Mouse (Mus musculus) NIH3T3 (cell line): ENCODE data around the gene Cryaa.
A peak's percentile ranks its signal among the peaks of the same experiment; 100 is the strongest.
"Not testable (repeated sequence)": the region's sequence is repeated elsewhere in the genome, so short reads cannot be mapped to it uniquely, and the experiment has no call there.

Source experiments
- DNase-seq: peaks from one replicate; pipeline ENCODE4 v3.0.0-alpha.2; 2012; ENCODE audit warnings: low read depth

Cryaa gene

GRCm38 (mm10) chr17:31660661-31661250, 16.9 kb upstream of the Cryaa start:
- no peak for DNase-seq

- DNase-seq: peak; percentile 39
Observed at GRCm38 (mm10) chr17:31662855-31663254, 14.8 kb upstream of the Cryaa start.

GRCm38 (mm10) chr17:31664760-31665159, 12.8 kb upstream of the Cryaa start:
- DNase-seq: peak; percentile 92

GRCm38 (mm10) chr17:31668306-31668705, 9.3 kb upstream of the Cryaa start:
- DNase-seq: no peak

DNA sequence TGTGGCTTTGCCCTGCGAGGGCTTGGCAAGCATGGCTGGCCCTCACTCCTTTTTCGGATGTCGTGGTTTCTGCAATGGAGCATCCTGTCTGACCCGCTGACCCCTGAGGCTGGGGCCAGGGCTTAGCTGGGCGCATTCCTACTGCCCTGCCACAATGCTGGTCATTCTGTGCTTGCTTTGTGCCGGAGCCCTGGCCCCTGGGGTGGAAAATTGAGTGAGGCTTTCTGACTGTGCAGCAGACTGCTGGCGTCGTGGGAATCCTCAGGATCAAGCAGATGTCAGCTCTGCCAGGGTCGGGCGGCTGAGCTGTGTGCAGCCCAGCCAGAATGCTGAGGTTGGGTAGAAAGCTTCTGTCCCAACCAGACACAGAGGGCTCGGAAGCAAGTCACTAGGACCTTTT, 7.4 kb upstream of the Cryaa start:
- no peak for DNase-seq

GRCm38 (mm10) chr17:31671698-31672097, 5.9 kb upstream of the Cryaa start:
- DNase-seq: no peak

DNA sequence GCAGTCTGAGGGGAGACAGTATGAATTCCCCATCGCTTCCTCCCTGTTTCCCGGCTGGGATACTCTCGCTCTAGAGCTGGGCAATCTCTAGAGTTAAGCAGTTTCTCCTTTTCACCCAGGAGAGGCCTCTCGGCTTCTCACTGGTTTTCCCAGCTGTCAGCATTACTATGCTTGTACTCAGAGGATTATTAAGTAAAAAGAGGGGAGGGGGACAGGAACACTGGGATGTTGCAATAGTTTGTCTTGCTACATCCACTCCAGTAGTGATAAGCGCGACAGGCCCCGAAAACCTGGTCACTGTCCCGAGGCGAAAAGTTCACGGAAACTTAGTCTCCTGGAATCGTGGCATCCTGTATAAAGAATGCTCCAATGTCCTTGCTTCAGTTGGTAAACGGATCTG, 5.3 kb upstream of the Cryaa start:
- no peak for DNase-seq

DNA sequence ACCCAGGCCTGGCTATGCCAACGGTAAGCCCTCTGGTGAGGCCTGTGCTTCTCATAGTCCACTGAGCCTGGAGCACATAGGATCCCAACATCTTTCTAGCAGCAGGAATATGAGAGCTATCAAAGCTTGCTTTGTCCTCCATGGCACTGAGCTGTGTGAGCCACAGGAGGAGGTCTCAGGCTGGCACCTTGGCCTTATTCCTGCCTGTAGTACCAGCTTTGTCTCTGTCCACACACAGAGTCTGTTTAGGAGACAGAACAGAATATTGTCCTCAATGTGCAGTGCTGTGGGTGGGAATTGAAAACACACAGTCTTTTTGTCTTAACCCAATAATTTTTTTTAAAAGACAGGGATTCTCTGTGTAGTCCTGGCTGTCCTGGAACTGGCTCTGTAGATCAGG, 3.2 kb upstream of the Cryaa start:
- no peak for DNase-seq

GRCm38 (mm10) chr17:31680450-31680849, 2.8 kb downstream of the Cryaa start:
- DNase-seq: no peak

DNA sequence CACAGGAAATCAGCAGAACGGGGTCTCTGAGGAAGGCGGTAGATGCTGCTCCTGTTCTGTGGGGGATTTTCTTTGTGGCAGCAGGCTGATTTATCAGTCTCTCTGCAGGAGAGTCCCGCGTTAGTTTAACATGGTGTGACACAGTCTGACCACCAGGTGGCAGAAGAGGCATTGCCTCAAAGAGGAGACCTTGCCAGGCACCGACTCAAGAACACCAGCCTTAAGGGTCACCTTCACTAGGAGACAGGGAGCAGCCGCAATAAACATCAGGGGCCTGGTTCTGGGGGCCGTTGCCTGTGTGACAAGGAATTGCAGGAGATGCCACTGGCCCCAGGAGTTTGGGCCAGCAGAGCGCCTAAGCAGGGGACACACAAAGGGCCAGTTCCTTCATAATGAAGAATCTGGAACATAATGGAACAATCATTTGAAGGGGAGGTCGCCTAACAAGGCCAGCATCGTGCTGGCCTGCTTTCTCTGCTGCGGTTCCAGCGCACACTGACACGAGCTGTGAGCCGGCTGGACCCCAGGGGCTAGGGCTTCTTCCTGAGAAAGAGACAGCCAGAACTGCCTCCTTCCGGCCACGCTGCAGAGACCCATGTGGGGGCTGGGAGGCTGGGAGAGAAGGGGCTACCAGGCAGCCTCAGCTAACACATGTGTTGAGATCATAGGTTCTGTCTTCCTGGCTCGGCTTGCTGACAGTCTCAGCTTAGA, 8.1 kb downstream of the Cryaa start:
- DNase-seq: peak; percentile 95

GRCm38 (mm10) chr17:31686225-31686564, 8.6 kb downstream of the Cryaa start:
- DNase-seq: peak; percentile 75

DNA sequence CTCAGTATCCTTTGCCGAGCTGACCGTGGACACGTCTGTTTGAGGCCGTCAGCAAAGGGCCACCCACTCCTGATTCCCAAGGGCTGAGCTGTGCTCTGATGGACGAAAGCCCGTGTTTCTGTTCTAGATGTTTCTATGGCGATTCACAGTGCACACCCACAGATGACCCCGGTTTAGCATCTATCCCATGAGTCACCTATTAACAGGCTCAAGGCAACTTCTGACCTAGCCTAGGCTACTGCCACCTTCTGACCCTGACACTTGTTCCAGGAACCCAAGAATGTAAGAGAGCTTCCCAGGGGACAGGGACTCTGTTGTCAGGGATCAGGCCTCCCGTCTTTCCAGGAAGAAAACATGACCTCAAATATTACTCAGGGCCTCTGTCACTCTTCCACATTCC, 10.5 kb downstream of the Cryaa start:
- DNase-seq: peak; percentile 51

DNA sequence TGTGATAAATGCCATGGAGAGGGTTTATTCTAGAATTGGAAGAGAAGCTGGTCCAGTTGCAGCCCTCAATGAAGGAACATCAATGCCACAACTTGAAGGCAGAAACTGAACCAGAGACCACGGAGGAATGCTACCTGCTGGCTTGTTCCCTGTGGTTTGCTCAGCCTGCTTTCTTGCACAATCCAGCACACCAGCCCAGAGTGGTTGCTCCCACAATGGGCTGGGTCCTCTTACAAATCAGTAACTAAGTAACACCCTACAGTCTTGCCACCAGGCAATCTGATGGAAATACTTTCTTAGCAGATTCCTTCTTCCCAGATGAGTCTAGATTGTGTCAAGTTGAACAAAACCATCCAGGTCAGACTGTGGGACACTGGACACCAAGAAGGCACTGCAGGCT, 12.0 kb downstream of the Cryaa start:
- DNase-seq: peak; percentile 30

- no peak for DNase-seq
Observed at GRCm38 (mm10) chr17:31692918-31693317, 15.3 kb downstream of the Cryaa start.

DNA sequence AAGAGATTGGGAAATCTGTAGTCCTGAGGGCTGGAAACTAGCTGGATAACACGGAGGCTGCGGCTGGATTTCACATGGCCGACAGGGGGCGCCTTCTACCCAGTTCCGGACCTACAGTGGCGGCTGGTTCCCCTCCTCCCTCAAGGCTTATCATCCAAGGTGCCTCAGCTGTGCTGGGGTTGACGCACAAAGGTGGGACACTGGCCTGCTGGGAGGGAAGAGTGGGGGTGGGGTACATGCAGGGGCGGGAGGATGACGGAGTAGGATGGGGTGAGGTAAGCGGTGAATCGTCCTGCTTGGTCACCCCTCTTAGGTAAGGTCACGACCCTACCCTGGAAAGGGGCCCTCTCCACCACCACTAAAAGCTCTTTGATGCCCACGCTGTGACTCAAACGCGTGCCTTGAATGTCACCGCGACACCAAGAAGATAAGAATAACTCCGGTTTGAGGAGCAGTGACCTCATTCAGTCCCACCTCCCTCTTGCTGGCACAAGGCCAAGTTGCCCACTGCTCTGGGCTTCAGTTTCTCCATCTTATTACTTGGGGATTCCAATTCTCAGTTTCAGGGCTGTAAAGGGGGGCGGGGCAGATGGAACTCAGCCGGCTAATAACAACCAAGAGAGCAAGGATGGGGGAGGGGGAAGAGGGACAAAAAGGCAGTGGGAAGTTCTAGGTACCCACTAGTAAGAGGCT, 15.9 kb downstream of the Cryaa start:
- peak; percentile 71 for DNase-seq

- no peak for DNase-seq
Observed at GRCm38 (mm10) chr17:31694023-31694376, 16.4 kb downstream of the Cryaa start.

- no peak for DNase-seq
Observed at GRCm38 (mm10) chr17:31694949-31695348, 17.3 kb downstream of the Cryaa start.

GRCm38 (mm10) chr17:31695356-31695755, 17.7 kb downstream of the Cryaa start:
- DNase-seq: not testable (repeated sequence)

GRCm38 (mm10) chr17:31698347-31698746, 20.7 kb downstream of the Cryaa start:
- no peak for DNase-seq

- peak; percentile 86 for DNase-seq
Observed at GRCm38 (mm10) chr17:31703276-31703980, 25.8 kb downstream of the Cryaa start.

DNA sequence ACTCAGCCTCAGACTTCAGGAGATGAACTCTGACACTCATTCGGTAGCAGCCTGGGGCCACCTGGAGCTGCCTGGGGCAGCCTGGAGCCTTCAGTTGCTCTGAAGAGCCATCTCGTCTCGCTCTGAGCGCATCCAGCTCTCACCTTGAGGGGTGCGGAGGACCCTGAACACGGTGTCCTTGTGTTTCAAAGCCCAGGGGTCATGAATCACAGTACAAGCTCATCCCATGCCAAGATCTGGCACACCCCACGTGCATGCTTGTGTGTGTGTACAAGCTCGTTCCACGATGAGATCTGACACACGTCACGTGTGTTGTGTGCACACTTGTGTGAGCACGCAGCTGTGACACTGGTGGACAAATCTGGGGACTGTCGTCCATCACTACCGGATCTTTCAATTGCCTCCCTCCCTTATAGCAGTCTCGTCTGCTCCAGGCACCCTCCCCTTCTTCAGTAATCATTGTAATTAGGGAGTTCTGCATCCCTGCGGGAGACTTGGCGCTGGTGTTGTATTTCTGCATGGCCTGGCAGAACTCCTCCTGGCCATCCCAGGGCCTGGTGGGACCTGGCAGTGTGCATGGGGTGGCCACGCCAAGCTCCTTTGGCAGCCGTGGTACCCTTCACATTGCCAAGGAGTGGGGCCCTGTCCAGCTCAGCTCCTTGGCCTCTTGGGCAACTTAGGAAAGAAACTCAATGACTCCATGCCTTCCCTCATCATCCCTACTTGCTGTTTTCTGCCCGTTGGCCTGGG, 27.8 kb downstream of the Cryaa start:
- DNase-seq: peak; percentile 41

DNA sequence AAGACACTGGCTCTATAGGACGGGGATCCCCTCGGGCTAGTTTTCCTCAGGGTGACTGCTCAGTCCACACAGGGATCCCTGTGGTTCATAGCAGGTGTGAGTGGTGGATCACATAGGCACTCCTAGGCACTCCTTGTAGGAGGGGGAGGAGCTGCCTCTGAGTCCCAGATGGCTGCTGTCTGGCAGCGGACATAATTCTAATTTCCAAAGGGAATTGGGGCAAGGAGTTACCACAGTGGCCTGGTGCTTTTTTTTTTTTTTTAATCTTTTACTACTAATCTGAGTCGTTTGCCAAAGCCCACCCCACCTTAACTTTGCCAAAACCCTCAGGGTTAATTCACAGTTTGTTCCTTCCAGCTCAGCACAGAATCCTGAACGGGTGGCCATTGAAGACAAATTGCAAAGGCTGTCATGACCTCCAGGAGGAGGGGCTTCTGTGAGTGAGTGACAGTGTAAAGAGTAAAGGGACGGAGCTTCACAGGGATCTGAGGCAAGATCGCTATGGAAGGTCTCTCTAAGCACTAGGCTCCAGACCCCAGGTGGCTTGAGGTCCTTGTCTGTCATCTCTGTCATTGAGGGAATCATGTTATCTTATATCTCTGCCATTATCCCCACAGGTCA, 31.6 kb downstream of the Cryaa start:
- DNase-seq: no peak
